Comparison of ENCODE assay signal across 11 mouse cellular contexts in the genomic region with DNA sequence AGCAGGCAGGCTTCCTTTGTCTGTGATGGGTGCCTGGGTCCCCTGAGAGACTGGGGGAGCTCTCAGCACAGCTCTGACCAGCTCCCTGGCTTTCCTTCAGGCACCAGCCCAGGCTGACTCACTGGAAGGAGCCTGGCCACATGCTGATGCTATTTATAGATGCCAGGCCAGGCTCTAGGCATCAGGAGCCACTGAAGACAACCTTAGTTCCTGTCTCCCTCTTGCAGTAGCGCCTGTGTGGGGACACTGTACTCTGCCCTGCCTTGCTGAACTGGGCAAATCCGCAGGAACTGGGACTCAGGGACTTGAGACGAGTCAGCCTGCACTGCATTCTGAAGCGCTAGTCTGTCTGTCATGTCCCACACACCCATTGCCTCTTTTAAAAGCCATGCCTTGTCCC. TPM values are rescaled to one million over a fixed set of nuclear protein-coding genes. Genes with fewer than 3 reads are reported as not detected.
DNase-seq lines count a peak whose midpoint lies in the region; ATAC-seq lines count a peak whose summit lies in the region.
"Had no signal": no experiment of that assay in that cellular context is flagged by ENCODE, and none has a peak within 500 bp of the region (broad histone marks: within the 10 kb centered on the region; RNA-seq: fewer than 3 reads in every experiment).

No protein-coding gene starts in this region.

- DNase-seq in frontal cortex, adult 2 months (ENCODE audit: extremely low spot score in 1 of 2, low spot score in 1 of 2) = no peak
- peak; percentile 91 for DNase-seq in 3T3-L1 (ENCODE audit: low read depth, low spot score)
- peak; percentile 96 for DNase-seq in brain, adult 2 months (ENCODE audit: low read depth, low spot score)
- peak; percentile 58 for DNase-seq in gastrocnemius, postnatal 25 days
- DNase-seq in kidney, postnatal 14 days = no peak
- no peak for DNase-seq in yolk sac, embryonic 10.5 days (ENCODE audit: low spot score)
- DNase-seq in kidney, adult 11 months = no peak
- DNase-seq: kidney, adult 9 months; lung, postnatal 36 days had no signal

- ATAC-seq in frontal cortex, adult (ENCODE audit: low TSS enrichment) = peak; percentile 55
- ATAC-seq: CD4-positive, CD25-positive, alpha-beta regulatory T cell, adult 4 months had no signal

RNA-seq across cellular contexts. Expression of gene Diras1, which starts 1.9 kb away (rescaled TPM):
- polyA plus RNA-seq in frontal cortex, adult 2 months (2012; rRNA removed) = 79.6 and 82.1 TPM in 2 replicates
- total RNA-seq in gastrocnemius, postnatal 25 days (2021) = under 1 TPM in 1 of 2 experiments, not detected in 1; 0.51 TPM
- polyA plus RNA-seq: CD4-positive, CD25-positive, alpha-beta regulatory T cell, adult 4 months had no signal

RNA-seq across cellular contexts. Expression of gene Slc39a3, which starts 9.9 kb away (rescaled TPM):
- 67.1 and 70.1 TPM in 2 replicates for polyA plus RNA-seq in frontal cortex, adult 2 months (2012; rRNA removed)
- total RNA-seq in gastrocnemius, postnatal 25 days (2021) = 10 to 100 TPM; 13.5 to 13.9 TPM

RNA-seq across cellular contexts. Expression of gene Gng7, which starts 12.6 kb away (rescaled TPM):
- polyA plus RNA-seq in frontal cortex, adult 2 months (2012; rRNA removed) = 80.8 and 101 TPM in 2 replicates
- 1 to 10 TPM in 1 of 2 experiments, under 1 TPM in 1; 0.61 to 1.1 TPM for total RNA-seq in gastrocnemius, postnatal 25 days (2021)

RNA-seq across cellular contexts. Expression of gene Sgta, which starts 32.6 kb away (rescaled TPM):
- polyA plus RNA-seq in frontal cortex, adult 2 months (2012; rRNA removed) = 207 and 208 TPM in 2 replicates
- total RNA-seq in gastrocnemius, postnatal 25 days (2021) = 10 to 100 TPM; 82.2 to 85.2 TPM

RNA-seq across cellular contexts. Expression of gene Thop1, which starts 42.5 kb away (rescaled TPM):
- polyA plus RNA-seq in frontal cortex, adult 2 months (2012; rRNA removed) = 60.8 and 63.1 TPM in 2 replicates
- 10 to 100 TPM; 18.5 to 22.9 TPM for total RNA-seq in gastrocnemius, postnatal 25 days (2021)

Comparison
In these comparisons a context has a peak if more than half of its experiments do, and no peak if none do; other contexts are left out.
1. DNase-seq: peak in 3T3-L1 (single experiment), brain, adult 2 months (single experiment) and gastrocnemius, postnatal 25 days (single experiment); none in frontal cortex, adult 2 months (0 of 2), kidney, postnatal 14 days (single experiment), yolk sac, embryonic 10.5 days (single experiment) and kidney, adult 11 months (single experiment).